Mouse (Mus musculus) liver, embryonic 16.5 days (tissue): ENCODE results near the gene Bmp10. TPM values are rescaled to one million over a fixed set of nuclear protein-coding genes. Genes with fewer than 3 reads are reported as not detected.

Experiments
- ATAC-seq: fragments of 200-750 bp; cut with Nextera tagmentation; 2 replicates; pipeline ENCODE4 v1.8.0; 2017; ENCODE audit warnings: low read depth, mild to moderate bottlenecking, moderate number of reproducible peaks, moderate library complexity
- H3K27ac ChIP-seq: fragments of 300-500 bp; sonication (generic); 2 replicates; pipeline ENCODE4 v1.5.1; 2014; ENCODE audit warnings: mild to moderate bottlenecking, low read length
- H3K27me3 ChIP-seq: fragments of 300-500 bp; sonication (generic); 2 replicates; pipeline ENCODE4 v1.6.1; 2014; ENCODE audit warnings: low read depth, low read length, mixed read lengths; ENCODE audit not compliant: control insufficient read depth, insufficient read depth
- H3K36me3 ChIP-seq: fragments of 300-500 bp; sonication (generic); 2 replicates; pipeline ENCODE4 v1.6.1; 2014; ENCODE audit warnings: mild to moderate bottlenecking; ENCODE audit not compliant: control insufficient read depth, insufficient read depth
- H3K4me1 ChIP-seq: fragments of 300-500 bp; sonication (generic); 2 replicates; pipeline ENCODE4 v1.6.1; 2014; ENCODE audit warnings: low read depth, low read length, mixed read lengths; ENCODE audit not compliant: control insufficient read depth
- H3K4me2 ChIP-seq: fragments of 300-500 bp; sonication (generic); 2 replicates; pipeline ENCODE4 v1.6.1; 2014; ENCODE audit warnings: low read depth, low read length, mixed read lengths
- H3K4me3 ChIP-seq: fragments of 300-500 bp; sonication (generic); 2 replicates; pipeline ENCODE4 v1.5.1; 2014; ENCODE audit warnings: low read depth, mild to moderate bottlenecking, low read length
- H3K9ac ChIP-seq: fragments of 300-500 bp; sonication (generic); 2 replicates; pipeline ENCODE4 v1.6.1; 2014; ENCODE audit warnings: low read depth, low read length
- H3K9me3 ChIP-seq: fragments of 300-500 bp; sonication (generic); replicated peaks from 2 replicates; pipeline ENCODE4 v1.6.1; 2016; ENCODE audit warnings: low read length; ENCODE audit not compliant: control insufficient read depth
- WGBS: fragments of 180-500 bp; shearing (Covaris S2); extraction: QIAGEN DNeasy Blood & Tissue Kit; methylation state at CpG from one replicate; pipeline ENCODE4 v1.1.7; 2014; ENCODE audit not compliant: insufficient replicate concordance; 5-methylcytosine and 5-hydroxymethylcytosine counted together
- polyA plus RNA-seq: library from polyadenylated mRNA; unstranded; fragments of >200 nt; fragmentation: Nextera tagmentation; extraction: Ambion mirVana; gene quantifications from 2 replicates; pipeline ENCODE4 v1.2.1, GENCODE M21; 2015

The Bmp10 gene
- polyA plus RNA-seq, result 0.15 TPM in 2 replicates

- Histone ChIP-seq H3K9me3 (no peaks in the 10 kb centered on the region), H3K27ac (no peak within 1 kb of the TSS), H3K4me3 (no peak within 1 kb of the TSS), H3K9ac (no peak within 1 kb of the TSS), H3K4me1 (no peaks in the 10 kb centered on the region), H3K27me3 (no peaks in the 10 kb centered on the region), H3K36me3 (no peaks in the 10 kb centered on the region), H3K4me2 (no peak within 1 kb of the TSS)
- no peak; the same call in 1 of the 2 replicates for ATAC-seq
- 50% methylated on average over 7 of the region's 7 CpGs for WGBS
These were observed at the start of gene Bmp10 for GRCm38 (mm10) chr6:87428487-87429044. Gene Bmp10, plus strand, starts transcription at chr6:87428994.

DNA sequence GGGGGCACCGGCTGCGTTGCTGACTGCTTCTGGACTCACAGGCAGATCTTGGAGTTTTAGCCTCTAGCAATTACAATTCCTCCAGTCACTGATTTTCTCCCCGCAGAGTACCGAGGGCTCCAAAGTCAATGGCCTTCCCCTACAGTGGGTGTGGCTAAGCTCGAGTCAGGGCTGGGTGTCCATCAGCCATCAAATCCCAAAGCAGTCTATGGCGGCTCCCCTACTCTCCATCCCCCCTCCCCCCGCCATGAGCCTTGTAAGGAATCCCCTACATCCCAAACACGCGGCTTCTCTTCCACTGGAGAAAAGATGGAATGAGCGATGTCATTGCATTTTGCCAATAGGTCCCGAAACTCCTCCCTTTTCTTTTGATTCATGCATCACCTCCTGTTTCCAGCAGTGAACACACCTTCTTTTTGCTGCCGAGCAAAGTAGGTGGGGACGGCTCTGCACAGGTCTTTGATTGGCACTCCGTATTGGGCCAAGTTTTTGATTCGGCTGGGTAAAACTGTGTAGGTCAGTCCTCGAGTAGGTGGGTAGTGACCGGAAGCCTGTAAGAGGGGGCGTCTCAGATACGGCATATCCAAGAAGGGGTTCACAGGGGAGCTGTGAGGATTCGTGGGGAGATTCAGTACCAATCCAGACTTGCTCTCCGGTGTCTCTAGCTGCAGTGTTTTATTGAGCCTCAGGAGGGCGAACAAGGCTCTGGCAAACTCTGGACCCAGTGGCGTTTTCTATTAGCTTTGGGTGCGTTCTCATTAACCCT lies 44.7 kb upstream of the Bmp10 start:
- Histone ChIP-seq H3K4me3 (0 out of 2 replicates have a peak overlapping the region, but pooled peaks have one; percentile 11), H3K9me3 (no peaks in the 10 kb centered on the region), H3K4me2 (peak overlapping the region; percentile 39), H3K4me1 (peaks cover 5% of the 10 kb centered on the region), H3K9ac (no peak overlapping the region), H3K36me3 (no peaks in the 10 kb centered on the region), H3K27me3 (peaks cover 5% of the 10 kb centered on the region; the same call in 1 of the 2 replicates), H3K27ac (no peak overlapping the region)
- ATAC-seq, result no peak
- 12% methylated on average over 24 of the region's 24 CpGs for WGBS

DNA sequence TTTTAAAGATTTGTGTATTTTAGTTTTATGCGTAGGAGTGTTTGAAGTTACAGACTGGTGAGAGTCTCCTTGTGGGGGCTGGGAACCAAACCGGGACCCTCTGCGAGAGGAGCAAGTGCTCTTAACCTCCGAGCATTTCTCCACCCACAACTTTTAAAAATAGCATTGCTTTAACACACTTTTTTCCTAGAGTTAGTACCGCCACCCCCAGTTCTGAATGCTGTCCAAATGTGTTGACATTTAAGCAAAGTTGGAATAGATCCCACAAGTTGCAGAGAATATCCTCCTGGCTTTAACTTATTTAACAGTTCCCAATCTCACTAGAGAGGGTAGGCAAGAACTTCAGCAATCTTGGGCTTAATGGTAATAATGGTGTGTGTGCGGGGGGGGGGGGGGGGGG lies 44.0 kb upstream of the Bmp10 start:
- no peak overlapping the region for H3K27ac ChIP-seq
- no peak overlapping the region for H3K9ac ChIP-seq
- H3K4me3 ChIP-seq, result no peak overlapping the region
- peaks cover 5% of the 10 kb centered on the region; the same call in 1 of the 2 replicates for H3K27me3 ChIP-seq
- ATAC-seq, result no peak
- no peaks in the 10 kb centered on the region for H3K9me3 ChIP-seq
- 35% methylated on average over 5 of the region's 6 CpGs for WGBS
- peaks cover 9% of the 10 kb centered on the region for H3K4me1 ChIP-seq
- H3K4me2 ChIP-seq, result peak overlapping the region; percentile 39
- no peaks in the 10 kb centered on the region for H3K36me3 ChIP-seq

GRCm38 (mm10) chr6:87386203-87386602 lies 42.6 kb upstream of the Bmp10 start:
- Histone ChIP-seq H3K9me3 (no peaks in the 10 kb centered on the region), H3K36me3 (no peaks in the 10 kb centered on the region), H3K27ac (no peak overlapping the region), H3K27me3 (peaks cover 5% of the 10 kb centered on the region; the same call in 1 of the 2 replicates), H3K4me1 (peaks cover 12% of the 10 kb centered on the region), H3K9ac (no peak overlapping the region), H3K4me2 (no peak overlapping the region), H3K4me3 (no peak overlapping the region)
- WGBS, result 6% methylated on average over 7 of the region's 7 CpGs
- ATAC-seq, result no peak

DNA sequence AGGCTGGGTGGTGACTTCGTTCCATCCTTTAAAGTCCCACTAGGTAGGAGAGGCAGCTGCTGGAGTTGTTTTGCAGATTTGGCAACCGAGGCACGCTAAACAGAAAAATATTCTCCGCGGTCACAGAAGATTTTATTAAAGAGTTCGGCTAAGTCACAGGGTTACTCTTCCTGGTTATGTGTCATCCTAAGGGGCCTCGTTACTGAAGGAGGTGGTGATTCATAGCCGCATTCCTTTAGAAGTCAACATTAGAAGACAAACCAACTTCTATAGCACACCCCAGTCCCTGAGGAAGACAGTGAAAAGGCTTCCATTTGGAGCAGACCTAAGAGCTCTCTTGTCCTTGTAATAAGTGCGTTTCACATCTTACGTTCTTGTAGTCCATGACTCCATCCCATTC lies 42.1 kb upstream of the Bmp10 start:
- Histone ChIP-seq H3K4me1 (peaks cover 12% of the 10 kb centered on the region), H3K36me3 (no peaks in the 10 kb centered on the region), H3K9me3 (no peaks in the 10 kb centered on the region), H3K4me3 (no peak overlapping the region), H3K9ac (no peak overlapping the region), H3K27ac (no peak overlapping the region), H3K4me2 (no peak overlapping the region), H3K27me3 (peaks cover 5% of the 10 kb centered on the region; the same call in 1 of the 2 replicates)
- no peak for ATAC-seq
- 73% methylated on average over 10 of the region's 10 CpGs for WGBS

- Histone ChIP-seq H3K27ac (no peak within 1 kb of the TSS), H3K4me2 (no peak within 1 kb of the TSS), H3K9me3 (no peaks in the 10 kb centered on the region), H3K9ac (no peak within 1 kb of the TSS), H3K27me3 (peaks cover 2% of the 10 kb centered on the region; the same call in 1 of the 2 replicates), H3K4me1 (peaks cover 16% of the 10 kb centered on the region), H3K4me3 (no peak within 1 kb of the TSS), H3K36me3 (no peaks in the 10 kb centered on the region)
- WGBS, result 27% methylated on average over 7 of the region's 7 CpGs
- no peak for ATAC-seq
These were observed 39.9 kb upstream of the Bmp10 start, which contains the start of gene Gkn3 for GRCm38 (mm10) chr6:87388877-87389276. Gene Gkn3, minus strand, starts transcription at chr6:87388935.

DNA sequence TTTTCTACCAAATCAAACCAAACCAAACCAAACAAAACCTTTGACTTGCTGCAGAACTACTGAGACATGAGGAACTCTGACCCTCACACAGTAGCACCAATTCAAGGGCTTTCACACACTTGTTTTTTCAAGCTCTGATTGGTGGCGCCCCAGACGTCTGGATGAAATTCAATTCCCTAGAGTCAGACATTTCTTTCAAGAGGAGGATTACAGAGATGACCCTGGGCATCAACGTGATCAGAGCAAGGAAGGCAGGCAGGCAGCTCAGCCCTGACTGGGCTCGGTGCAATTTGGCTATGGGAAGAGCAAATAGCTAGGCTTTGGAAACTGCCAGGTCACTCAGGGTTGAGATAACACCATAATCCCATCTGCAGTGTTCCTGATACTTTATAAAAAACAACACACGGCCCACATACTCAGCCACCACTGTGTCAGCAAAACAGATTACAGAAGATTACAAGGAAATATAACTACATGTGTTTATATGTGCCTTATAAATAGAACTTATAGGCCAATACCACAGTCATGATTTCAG lies 39.3 kb upstream of the Bmp10 start:
- 20% methylated on average over 5 of the region's 5 CpGs for WGBS
- H3K4me3 ChIP-seq, result no peak overlapping the region
- ATAC-seq, result 0 out of 2 replicates have a peak, but pooled peaks have one; percentile 35

DNA sequence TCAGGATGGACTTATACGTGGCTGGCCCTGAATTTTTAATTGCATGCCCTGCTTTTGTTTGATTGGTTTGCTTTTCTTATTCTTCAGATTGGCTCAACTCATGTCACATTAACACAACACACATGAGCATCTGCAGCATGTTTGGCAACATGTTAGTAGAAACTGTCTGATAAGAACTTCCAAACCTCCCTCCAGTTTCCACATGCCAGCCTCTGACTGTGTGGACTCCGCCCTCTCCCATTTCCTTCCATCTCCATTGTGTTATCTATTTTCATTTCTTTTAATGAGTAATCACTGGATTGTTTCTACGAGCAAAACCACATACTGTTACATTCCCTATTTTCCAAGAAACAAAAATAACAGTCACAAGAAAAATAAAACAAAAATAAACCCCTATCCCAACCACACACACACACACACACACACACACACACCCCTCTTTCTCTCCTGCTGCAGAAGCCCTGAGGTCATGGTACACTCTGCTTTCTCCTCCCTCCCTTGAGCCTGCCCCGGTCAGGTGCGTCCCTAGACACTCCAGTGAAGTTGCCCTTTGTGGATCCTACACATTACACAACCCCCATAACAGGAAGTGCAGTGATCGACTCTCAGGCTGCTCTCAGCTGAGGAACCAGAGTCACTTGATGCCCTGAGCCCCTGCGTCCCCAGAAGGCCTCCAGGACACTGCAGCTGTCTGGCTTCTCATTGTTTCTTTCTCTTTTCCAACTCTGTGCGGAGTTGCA lies 35.2 kb upstream of the Bmp10 start:
- peak; percentile 81 for ATAC-seq
- no peaks in the 10 kb centered on the region for H3K27me3 ChIP-seq
- WGBS, result 31% methylated on average over 8 of the region's 8 CpGs

More for the DNA sequence above, 39.3 kb upstream of the Bmp10 start:
- peaks cover 18% of the 10 kb centered on the region for H3K4me1 ChIP-seq
- no peaks in the 10 kb centered on the region for H3K36me3 ChIP-seq
- no peak overlapping the region for H3K9ac ChIP-seq
- no peak overlapping the region for H3K27ac ChIP-seq
- no peak overlapping the region for H3K4me2 ChIP-seq
- no peaks in the 10 kb centered on the region for H3K9me3 ChIP-seq
- no peaks in the 10 kb centered on the region for H3K27me3 ChIP-seq

More for the DNA sequence above, 35.2 kb upstream of the Bmp10 start:
- Histone ChIP-seq H3K4me2 (no peak overlapping the region), H3K4me3 (no peak overlapping the region), H3K27ac (no peak overlapping the region), H3K9me3 (no peaks in the 10 kb centered on the region), H3K9ac (no peak overlapping the region), H3K4me1 (peaks cover 16% of the 10 kb centered on the region), H3K36me3 (no peaks in the 10 kb centered on the region)
